Mouse (Mus musculus): ENCODE measurements around the gene 1700003F12Rik.

- no peak for TF ChIP-seq ZC3H11A (IDR thresholded peaks at IDR 0.05; ENCODE audit: borderline replicate concordance, low read depth, low read length)
- no peak for TF ChIP-seq CHD2 (IDR thresholded peaks at IDR 0.05; ENCODE audit: low read depth, low read length)
- TF ChIP-seq MAFK (IDR thresholded peaks at IDR 0.05; ENCODE audit: insufficient read depth, low read depth, low read length) = no peak
- TF ChIP-seq HCFC1 (IDR thresholded peaks at IDR 0.05; ENCODE audit: borderline replicate concordance, insufficient read depth, low read length) = no peak
These were observed 25.4 kb upstream of the 1700003F12Rik start for GRCm38 (mm10) chr2:154521449-154521848.
